Mouse (Mus musculus) ES-E14 (cell line): ENCODE data around the gene Gm2663. TPM values are rescaled to one million over a fixed set of nuclear protein-coding genes. Genes with fewer than 3 reads are reported as not detected.

Experiments used
- DNase-seq: peaks from one replicate; pipeline ENCODE4 v3.0.0-alpha.2; 2013; ENCODE audit warnings: low read depth, low spot score
- H3K27ac ChIP-seq: 2 replicates; pipeline ENCODE4 v1.5.1; 2012; ENCODE audit warnings: low read depth, mild to moderate bottlenecking, low read length, moderate library complexity, mixed read lengths; ENCODE audit not compliant: poor library complexity, insufficient read depth, severe bottlenecking
- H3K36me3 ChIP-seq: 2 replicates; pipeline ENCODE4 v1.6.1; 2012; ENCODE audit warnings: mild to moderate bottlenecking, low read length, moderate library complexity, mixed read lengths; ENCODE audit not compliant: control insufficient read depth, poor library complexity, insufficient read depth, severe bottlenecking
- H3K4me1 ChIP-seq, 2 experiments: fragments of 150-350 bp in 1 of 2; sonication (generic) in 1 of 2; 2 replicates each; pipeline ENCODE4 v1.6.1; 2012; ENCODE audit warnings: low read length in 2 of 2, mild to moderate bottlenecking in 1 of 2, mixed read lengths in 1 of 2; ENCODE audit not compliant: control insufficient read depth in 2 of 2, insufficient read depth in 2 of 2, poor library complexity in 1 of 2
- H3K4me3 ChIP-seq, 2 experiments: fragments of 150-350 bp in 1 of 2; sonication (generic) in 1 of 2; 2 replicates each; pipeline ENCODE4 v1.5.1; 2012; ENCODE audit warnings: low read length in 2 of 2, low read depth in 1 of 2, mild to moderate bottlenecking in 1 of 2, mixed read lengths in 1 of 2; ENCODE audit not compliant: insufficient read depth in 1 of 2, poor library complexity in 1 of 2, severe bottlenecking in 1 of 2
- H3K9ac ChIP-seq: 2 replicates; pipeline ENCODE4 v1.6.1; 2012; ENCODE audit warnings: low read depth, mild to moderate bottlenecking, low read length, mixed read lengths; ENCODE audit not compliant: poor library complexity, insufficient read depth, severe bottlenecking
- H3K9me3 ChIP-seq: fragments of 150-350 bp; sonication (generic); 2 replicates; pipeline ENCODE4 v1.6.1; 2012; ENCODE audit warnings: low read depth, mild to moderate bottlenecking, low read length; ENCODE audit not compliant: control insufficient read depth, insufficient read depth
- CHD2 ChIP-seq: IDR thresholded peaks from 2 replicates; pipeline ENCODE4 v1.6.1; 2014; ENCODE audit warnings: mild to moderate bottlenecking, low read depth, low read length, inconsistent platforms
- HCFC1 ChIP-seq: IDR thresholded peaks from 2 replicates; pipeline ENCODE4 v1.6.1; 2012; ENCODE audit warnings: low read length, inconsistent platforms, borderline replicate concordance; ENCODE audit not compliant: insufficient read depth
- MAFK ChIP-seq: IDR thresholded peaks from 2 replicates; pipeline ENCODE4 v1.6.1; 2014; ENCODE audit warnings: mild to moderate bottlenecking, low read depth, low read length, inconsistent platforms; ENCODE audit not compliant: insufficient read depth
- ZC3H11A ChIP-seq: IDR thresholded peaks from 2 replicates; pipeline ENCODE4 v1.6.1; 2012; ENCODE audit warnings: low read depth, mild to moderate bottlenecking, inconsistent platforms, low read length, borderline replicate concordance
- ZNF384 ChIP-seq: IDR thresholded peaks from 2 replicates; pipeline ENCODE4 v1.6.1; 2012; ENCODE audit warnings: low read depth, low read length, inconsistent platforms
- in situ Hi-C, 2 experiments: fragments of 600-800 bp; cut with MboI; formaldehyde crosslinking; loops; one replicate each; pipeline ENCODE4 v1.15.1; 2025; ENCODE audit warnings: low sequenced_read_pairs in 2 of 2, inconsistent platforms in 1 of 2; ENCODE audit not compliant: unreplicated experiment in 2 of 2
- total RNA-seq: library from RNA; depleted of rRNA; stranded (reverse); fragments of 300-350 nt; gene quantifications from 2 replicates; pipeline ENCODE4 v1.2.3, GENCODE M21; 2012

Gene Gm2663
- total RNA-seq, 1 experiment: not detected

DNA sequence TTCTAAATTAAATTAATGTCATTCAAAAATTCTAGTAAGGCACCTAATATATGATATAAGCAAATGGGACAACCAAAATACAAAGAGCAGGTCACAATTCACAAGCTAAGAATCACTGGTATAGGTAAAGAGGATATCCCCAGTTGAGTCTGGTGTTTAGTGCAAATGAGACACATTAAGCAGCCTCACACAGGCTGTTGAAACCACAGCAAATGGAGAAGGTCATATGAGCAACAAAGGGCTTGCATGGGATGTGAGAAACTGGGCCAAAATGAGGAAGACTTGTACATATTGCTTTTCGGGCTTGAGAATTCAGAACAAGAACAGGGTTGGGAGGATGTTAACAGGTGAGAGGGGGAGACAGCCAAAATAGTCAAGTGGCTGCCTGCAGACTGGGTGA, 45.5 kb upstream of the Gm2663 start:
- DNase-seq: no peak
- Histone ChIP-seq H3K9ac (no peak overlapping the region), H3K9me3 (no peaks in the 10 kb centered on the region), H3K27ac (no peak overlapping the region), H3K4me3 (no peak overlapping the region), H3K4me1 (no peaks in the 10 kb centered on the region), H3K36me3 (no peaks in the 10 kb centered on the region)
- TF ChIP-seq HCFC1 (no peak), CHD2 (no peak), ZNF384 (no peak), MAFK (no peak), ZC3H11A (no peak)
- in situ Hi-C loops: no loop called here

GRCm38 (mm10) chr6:41044314-41044713, 45.0 kb upstream of the Gm2663 start:
- Histone ChIP-seq H3K36me3 (no peaks in the 10 kb centered on the region), H3K4me3 (no peak overlapping the region), H3K9me3 (no peaks in the 10 kb centered on the region), H3K4me1 (no peaks in the 10 kb centered on the region), H3K27ac (no peak overlapping the region), H3K9ac (no peak overlapping the region)
- TF ChIP-seq CHD2: no peak
- no peak for TF ChIP-seq HCFC1
- TF ChIP-seq ZNF384: no peak
- no peak for TF ChIP-seq ZC3H11A
- TF ChIP-seq MAFK: no peak
- no peak for DNase-seq
- in situ Hi-C loops: no loop called here

DNA sequence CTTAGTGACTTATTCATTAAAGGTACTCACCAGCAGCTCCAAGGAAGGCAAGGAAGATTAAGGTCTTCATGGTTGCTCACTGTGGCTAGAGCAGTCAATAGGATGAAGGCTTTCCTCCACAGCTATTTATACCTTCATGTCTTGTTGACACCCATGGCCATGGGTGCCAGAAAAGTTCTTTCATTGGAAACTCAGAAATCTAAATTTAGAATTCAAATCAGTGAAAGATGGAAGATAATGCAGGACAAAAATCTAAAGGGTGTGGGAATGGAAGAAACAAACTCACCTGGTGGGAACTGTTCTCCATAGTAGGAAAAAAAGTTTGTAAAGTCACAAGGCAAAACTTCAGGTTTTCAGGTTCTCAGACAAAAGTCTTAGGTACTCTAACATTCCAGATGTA, 36.1 kb upstream of the Gm2663 start, which contains the start of gene 2210010C04Rik:
Gene 2210010C04Rik (minus strand): TSS at position 101 of the 400 bp plus-strand sequence.
- no peaks in the 10 kb centered on the region for H3K9me3 ChIP-seq
- no peaks in the 10 kb centered on the region for H3K4me1 ChIP-seq
- H3K36me3 ChIP-seq: no peaks in the 10 kb centered on the region
- TF ChIP-seq CHD2: no peak
- TF ChIP-seq ZC3H11A: no peak
- no peak for TF ChIP-seq ZNF384
- TF ChIP-seq MAFK: no peak
- no peak for TF ChIP-seq HCFC1
- no peak for DNase-seq
- no peak within 1 kb of the TSS for H3K27ac ChIP-seq
- no peak within 1 kb of the TSS for H3K4me3 ChIP-seq
- in situ Hi-C loops: no loop called here
- no peak within 1 kb of the TSS for H3K9ac ChIP-seq

DNA sequence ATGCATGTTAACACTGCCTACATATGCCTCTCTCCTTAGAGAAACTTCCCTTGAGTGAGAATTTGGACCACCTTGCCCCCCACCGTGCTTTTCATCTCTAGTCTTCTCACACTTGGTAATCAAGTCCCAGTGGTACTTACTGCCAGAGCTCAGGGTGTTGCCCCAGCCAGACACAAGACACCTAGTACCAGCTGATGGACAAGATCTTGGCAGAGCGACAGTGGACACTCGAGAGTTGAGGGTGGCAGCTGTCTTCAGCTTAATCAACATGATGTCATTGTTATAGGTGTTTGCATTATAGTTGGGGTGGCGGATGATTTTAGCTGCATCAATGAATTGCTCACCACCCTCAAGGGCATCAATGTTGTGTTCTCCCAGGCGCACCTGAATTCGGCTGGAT, 33.5 kb upstream of the Gm2663 start:
- in situ Hi-C loops: no loop called here
- H3K27ac ChIP-seq: no peak overlapping the region
- H3K9me3 ChIP-seq: no peaks in the 10 kb centered on the region
- no peaks in the 10 kb centered on the region for H3K36me3 ChIP-seq
- no peak overlapping the region for H3K4me3 ChIP-seq
- DNase-seq: no peak
- TF ChIP-seq ZNF384 (no peak), ZC3H11A (no peak), MAFK (no peak), CHD2 (no peak)
- H3K4me1 ChIP-seq: no peaks in the 10 kb centered on the region
- H3K9ac ChIP-seq: no peak overlapping the region

GRCm38 (mm10) chr6:41032231-41032630, 33.0 kb upstream of the Gm2663 start:
- in situ Hi-C loops: no loop called here
- Histone ChIP-seq H3K9me3 (no peaks in the 10 kb centered on the region), H3K4me3 (no peak overlapping the region), H3K4me1 (no peaks in the 10 kb centered on the region), H3K9ac (no peak overlapping the region), H3K27ac (no peak overlapping the region), H3K36me3 (no peaks in the 10 kb centered on the region)
- TF ChIP-seq ZC3H11A (no peak), CHD2 (no peak), MAFK (no peak), ZNF384 (no peak), HCFC1 (no peak)
- DNase-seq: no peak
